Mouse (Mus musculus) lung, postnatal 14 days (tissue): ENCODE results near the gene Rnf10.
A peak's percentile ranks its signal among the peaks of the same experiment; 100 is the strongest.
"Not testable (repeated sequence)": the region's sequence is repeated elsewhere in the genome, so short reads cannot be mapped to it uniquely, and the experiment has no call there.

Source experiments
- DNase-seq: peaks from one replicate; pipeline ENCODE4 v3.0.0; 2021

The Rnf10 gene

DNA sequence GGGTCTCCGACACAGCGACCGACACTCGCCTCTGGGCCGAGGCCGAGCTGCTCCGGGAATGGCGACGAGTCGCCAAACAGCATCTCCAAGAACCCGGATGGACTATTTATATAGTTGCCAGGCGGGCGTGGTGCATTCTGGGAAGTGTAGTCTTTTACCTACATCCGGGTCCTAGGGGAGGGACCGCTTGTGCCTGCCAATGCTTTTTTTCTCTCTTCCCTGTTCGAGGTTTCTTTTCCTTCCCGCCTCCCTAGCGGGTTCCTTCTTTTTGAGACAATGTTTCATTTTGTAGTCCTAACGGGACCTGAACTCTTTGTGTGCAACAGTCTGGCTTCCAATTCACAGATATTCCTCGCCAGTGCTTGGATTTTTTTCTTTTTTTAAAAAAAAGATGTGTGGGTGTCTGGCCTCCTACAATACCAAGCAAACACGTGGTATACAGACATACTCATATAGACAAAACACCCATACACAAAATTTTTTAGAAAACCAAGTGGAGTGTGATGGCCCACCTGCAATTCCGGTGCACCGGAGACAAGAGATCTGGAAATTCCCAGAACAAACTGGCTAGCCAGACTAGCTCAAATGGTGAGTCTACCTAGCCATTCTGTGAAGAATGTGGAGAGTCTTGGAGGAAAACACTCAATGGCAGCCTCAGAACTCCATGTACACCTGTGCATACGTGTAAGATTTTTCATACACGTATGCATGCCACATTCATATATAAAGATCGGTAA is at the start of gene Rnf10:
Rnf10 (minus strand) TSS at position 87 of the 737 bp plus-strand sequence.
- DNase-seq = peak; percentile 98

DNA sequence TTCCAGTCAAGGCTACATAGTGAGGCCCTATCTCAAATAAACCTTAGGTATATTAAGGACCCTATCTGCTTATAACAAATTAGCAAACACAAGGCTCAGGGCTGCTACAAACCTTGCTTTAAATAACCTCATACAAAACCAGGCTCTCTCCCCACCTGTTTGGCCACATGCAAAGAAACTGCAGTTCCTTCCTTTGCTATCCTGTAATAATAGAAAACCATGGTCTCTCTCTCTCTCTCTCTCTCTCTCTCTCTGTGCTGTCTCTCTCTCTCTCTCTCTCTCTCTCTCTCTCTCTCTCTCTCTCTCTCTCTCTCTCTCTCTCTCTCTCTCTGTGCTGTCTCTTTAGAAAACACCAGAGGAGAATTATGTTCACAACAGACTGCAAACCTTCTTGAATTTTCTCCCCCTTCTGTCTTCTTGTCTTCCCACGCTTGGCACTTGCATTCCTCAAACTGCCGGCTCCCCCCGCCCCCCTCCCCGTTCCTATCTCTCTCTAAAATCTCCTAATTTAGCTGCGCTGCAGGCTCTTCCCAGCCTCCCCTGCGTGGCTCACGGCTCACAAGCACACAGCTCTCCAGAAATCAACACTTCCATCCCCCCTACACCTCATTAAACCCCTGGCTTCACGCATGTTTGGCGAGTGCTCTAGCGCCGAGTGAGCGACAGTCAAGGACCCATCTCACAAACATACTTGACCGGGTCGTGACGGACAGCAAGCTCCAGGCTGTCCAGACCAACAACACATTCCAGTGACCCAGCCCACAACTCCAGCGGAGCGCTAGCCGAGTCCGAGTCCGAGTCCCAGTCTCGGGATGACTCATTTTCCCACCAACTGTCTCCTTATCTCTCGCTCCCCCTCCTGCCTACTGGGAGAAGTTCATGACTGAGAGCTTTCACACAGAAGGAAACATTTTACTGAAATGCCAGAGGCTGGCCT is 46.6 kb upstream of the Rnf10 start:
- peak; percentile 78 for DNase-seq

DNA sequence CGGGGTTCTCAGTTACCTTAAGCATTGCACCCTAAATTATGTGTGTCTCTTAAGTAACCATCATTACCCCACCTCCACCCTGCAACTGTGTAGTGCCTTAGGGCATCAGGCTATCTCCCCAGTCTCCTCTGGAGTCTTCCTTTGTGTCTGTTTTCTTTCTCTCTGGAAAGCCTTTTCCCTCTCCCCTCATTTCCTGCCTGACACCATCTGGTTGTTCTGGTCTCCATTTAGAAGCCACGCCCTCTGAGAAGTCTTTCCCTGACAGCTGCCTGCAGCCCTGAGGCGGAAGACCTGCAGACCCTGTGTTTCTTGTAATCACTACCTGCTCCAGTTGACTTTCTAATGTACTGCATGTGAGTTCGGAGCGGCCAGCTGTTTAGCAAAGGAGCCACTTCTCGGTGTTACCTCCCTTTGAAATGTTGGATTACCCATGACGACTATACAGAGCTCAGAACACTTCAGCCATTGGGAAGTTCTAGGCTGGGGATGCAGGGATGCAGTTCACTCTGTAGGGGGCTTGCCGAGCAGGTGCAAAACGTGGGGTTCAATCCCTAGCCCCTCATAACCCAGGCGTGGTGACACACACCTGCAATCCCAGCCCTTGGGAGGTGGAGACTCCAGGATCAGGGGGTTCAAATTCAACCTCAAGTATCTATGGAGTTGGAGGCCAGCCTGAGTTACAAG is 45.1 kb upstream of the Rnf10 start:
- no peak for DNase-seq

- no peak for DNase-seq
Measured at GRCm38 (mm10) chr5:115316968-115317644, 44.4 kb upstream of the Rnf10 start.

DNA sequence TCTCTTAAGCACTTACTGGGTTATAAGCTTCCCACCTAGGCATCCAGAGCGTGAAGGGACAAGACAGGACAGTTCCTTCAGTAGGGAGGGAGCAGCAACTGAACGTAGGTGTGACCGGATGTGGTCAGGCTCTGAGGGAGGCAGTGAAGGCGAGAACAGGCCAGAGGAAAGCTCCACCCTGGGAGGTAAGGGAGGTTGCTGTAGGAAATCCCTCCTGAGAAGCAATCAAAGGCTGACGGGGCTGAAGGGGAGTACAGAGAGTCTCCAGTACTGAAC is 40.9 kb upstream of the Rnf10 start:
- DNase-seq = no peak

- no peak for DNase-seq
Measured at GRCm38 (mm10) chr5:115312816-115313667, 40.3 kb upstream of the Rnf10 start.

DNA sequence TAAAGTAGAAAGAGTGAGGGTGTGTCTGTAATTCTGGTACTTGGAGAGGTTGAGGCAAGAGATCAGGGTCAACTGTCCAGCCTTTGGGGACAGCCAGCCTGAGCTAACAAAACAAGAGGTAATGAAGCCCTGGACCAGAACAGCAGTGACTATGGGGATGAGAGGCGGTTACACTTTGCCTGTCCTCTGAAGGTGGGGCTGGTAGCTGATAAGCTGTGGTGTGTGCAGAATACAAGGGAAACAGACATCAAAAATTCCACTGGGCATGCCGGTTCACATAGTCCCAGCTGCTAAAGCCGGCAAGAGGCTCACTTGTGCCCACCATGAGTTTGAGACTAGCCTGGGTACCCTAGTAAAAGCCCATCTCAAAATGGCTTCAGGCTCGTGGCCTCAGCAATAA is 39.7 kb upstream of the Rnf10 start:
- DNase-seq = no peak

- not testable (repeated sequence) for DNase-seq
Measured at GRCm38 (mm10) chr5:115302190-115302589, 29.5 kb upstream of the Rnf10 start.

GRCm38 (mm10) chr5:115301615-115302014 is 28.9 kb upstream of the Rnf10 start:
- DNase-seq = no peak

- peak; percentile 100 for DNase-seq
Measured at GRCm38 (mm10) chr5:115300792-115301614, 28.3 kb upstream of the Rnf10 start, which contains the start of gene Dynll1. Dynll1 (minus strand) TSS chr5:115300999.

DNA sequence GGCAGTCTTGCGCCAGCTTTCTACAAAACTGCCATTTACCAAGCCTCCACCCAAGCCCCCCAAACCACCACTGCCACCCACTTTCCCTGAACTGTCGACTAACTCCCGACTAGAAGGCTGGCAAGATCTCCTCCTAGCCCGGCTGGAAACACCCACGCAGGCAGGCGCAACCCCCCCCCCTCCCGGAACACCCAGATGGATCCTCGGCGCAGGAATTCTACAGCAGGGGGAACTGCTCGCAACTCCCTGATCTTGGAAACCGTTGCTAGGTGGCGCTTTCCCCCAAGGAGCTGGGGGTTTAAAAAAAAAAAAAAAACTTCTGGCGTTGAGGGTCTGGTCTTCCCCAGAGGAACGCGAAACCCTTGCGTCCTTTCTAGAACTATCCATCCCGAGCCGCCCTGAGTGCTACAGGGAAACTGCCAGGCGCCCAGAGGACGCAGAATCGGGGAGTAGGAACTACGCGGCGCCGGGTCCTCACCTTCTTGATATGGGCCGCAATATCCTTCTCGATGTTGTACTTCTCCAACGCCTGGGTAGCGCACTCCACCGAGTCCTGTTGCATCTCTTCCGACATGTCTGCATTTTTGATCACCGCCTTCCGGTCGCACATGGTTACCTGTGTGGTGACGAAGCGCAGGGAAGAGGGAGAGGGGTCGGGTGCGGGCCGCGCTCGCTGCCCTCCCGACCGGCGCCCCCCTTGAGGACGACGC is 27.5 kb upstream of the Rnf10 start:
- peak; percentile 67 for DNase-seq

DNA sequence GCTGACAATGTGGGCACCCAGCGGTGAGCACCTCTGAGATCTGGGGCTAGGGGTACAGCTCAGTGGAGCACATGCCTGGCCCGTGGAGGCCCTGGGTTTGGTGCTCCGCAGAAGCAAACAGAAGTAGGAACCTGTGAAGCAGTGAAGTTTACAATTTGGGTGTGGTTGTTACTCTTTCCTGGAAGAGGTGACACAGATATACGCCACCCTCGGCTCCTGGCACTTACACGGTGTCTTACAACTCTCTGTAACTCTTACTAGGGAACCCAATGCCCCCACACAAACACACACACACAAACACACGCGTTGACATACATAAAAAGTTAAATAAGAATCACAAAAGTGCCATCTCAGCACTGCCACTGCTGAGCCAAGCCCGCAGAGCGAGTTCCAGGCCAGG is 23.6 kb upstream of the Rnf10 start:
- no peak for DNase-seq

GRCm38 (mm10) chr5:115294173-115294572 is 21.5 kb upstream of the Rnf10 start:
- DNase-seq = no peak

DNA sequence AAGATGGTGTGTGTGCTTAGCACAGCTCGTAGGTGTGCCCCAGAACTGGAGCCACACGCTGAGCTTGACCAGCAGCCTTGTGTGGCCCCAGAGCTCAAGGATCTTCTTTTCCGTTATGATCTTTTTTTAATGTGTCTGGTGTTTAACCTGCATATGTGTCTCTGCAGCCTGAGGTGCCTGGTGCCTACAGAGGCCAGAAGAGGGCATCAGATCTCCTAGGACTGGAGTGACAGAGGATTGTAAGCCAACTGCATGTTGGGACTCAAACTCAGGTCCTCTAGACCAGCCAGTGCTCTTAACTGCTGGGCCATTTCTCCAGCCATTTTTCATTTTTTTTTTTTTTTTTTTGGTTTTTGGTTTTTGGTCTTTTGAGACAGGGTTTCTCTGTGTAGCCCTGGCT is 12.0 kb upstream of the Rnf10 start:
- DNase-seq = peak; percentile 20

- no peak for DNase-seq
Measured at GRCm38 (mm10) chr5:115280050-115280687, 7.5 kb upstream of the Rnf10 start.

GRCm38 (mm10) chr5:115279226-115280049 is 6.7 kb upstream of the Rnf10 start, which contains the start of gene Coq5:
Coq5 (plus strand) TSS chr5:115279666.
- peak; percentile 84 for DNase-seq

DNA sequence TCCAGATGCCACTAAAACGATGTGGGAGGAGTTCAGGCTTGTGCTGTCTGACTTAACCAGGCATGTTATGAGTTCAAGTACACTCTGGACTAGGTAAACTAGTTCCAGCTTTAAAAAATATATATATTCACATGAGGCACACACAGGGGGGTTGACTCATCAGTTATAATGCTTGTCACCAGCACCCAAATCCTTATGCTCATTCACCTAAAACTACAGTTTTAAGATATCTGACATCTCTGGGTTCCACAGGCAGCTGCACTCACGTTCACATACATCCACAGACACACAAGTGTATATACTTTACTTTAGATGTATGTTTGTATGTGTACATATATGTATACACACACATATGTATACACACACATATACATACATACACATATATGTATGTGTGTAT is 6.1 kb upstream of the Rnf10 start:
- DNase-seq = no peak

- no peak for DNase-seq
Measured at GRCm38 (mm10) chr5:115278053-115278452, 5.4 kb upstream of the Rnf10 start.

- peak; percentile 27 for DNase-seq
Measured at GRCm38 (mm10) chr5:115275998-115276397, 3.3 kb upstream of the Rnf10 start.
